In the genomic region with DNA sequence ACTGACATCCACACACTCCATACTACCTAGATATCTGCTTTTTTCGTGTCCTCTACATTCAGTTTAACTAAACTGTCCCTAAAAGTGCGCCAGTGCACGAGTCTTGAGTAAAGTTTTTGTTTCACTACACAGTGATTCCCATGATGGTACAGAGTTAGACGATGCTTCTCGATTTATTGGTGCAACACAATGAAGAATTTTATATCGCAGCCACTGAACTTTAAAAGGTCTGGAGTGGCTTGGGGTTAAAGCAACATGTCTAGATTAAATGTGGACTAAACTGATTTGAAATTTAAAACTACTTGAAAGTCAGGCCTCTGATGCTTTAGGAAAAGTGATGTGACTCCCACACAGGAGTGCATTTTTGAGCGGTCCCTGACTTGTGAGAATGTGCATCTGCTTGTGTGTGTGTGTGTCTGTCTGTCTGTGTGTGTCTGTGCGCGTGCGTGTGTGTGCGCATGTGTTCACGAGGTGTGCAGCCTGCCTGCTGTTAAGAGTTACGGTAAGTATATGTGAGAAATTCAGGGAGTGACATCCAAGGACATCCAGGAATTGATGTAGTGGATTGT, we compare ENCODE assay signal across 22 mouse cellular contexts.
DNase-seq lines count a peak whose midpoint lies in the region; ATAC-seq and TF ChIP-seq lines count a peak whose summit lies in the region.
"Had no signal": no experiment of that assay in that cellular context is flagged by ENCODE, and none has a peak within 500 bp of the region (broad histone marks: within the 10 kb centered on the region; RNA-seq: fewer than 3 reads in every experiment).

No protein-coding gene starts in this region.

- no peak for DNase-seq in kidney, postnatal 4 days
- no peak for DNase-seq in kidney, postnatal 25 days
- no peak for DNase-seq in kidney, adult 11 months
- DNase-seq in kidney, postnatal 0 days (ENCODE audit: low spot score) = peak; percentile 54
- no peak for DNase-seq in kidney, adult 9 months
- DNase-seq: adrenal gland, adult 2 months; adrenal gland, adult 8-10 months; adrenal gland, postnatal 10 days; adrenal gland, postnatal 14 days; adrenal gland, postnatal 25 days; adrenal gland, postnatal 36 days; B cell, adult 2 months; cerebellum, adult 11 months; cerebellum, adult 11-12 months had no signal

- H3K4me2 ChIP-seq in kidney, embryonic 14.5 days (replicated peaks; ENCODE audit: low read depth, low read length) = no peak overlapping the region
- H3K4me2 ChIP-seq in kidney, embryonic 15.5 days = no peak overlapping the region
- H3K4me2 ChIP-seq in kidney, embryonic 16.5 days (replicated peaks; ENCODE audit: low read depth, low read length) = no peak overlapping the region
- no peak overlapping the region for H3K4me2 ChIP-seq in kidney, postnatal 0 days (ENCODE audit: low read length)

- no peak overlapping the region for H3K27ac ChIP-seq in kidney, embryonic 14.5 days (ENCODE audit: low read depth, low read length)
- no peak overlapping the region for H3K27ac ChIP-seq in kidney, embryonic 15.5 days
- H3K27ac ChIP-seq in kidney, embryonic 16.5 days (ENCODE audit: low read length) = no peak overlapping the region
- no peak overlapping the region for H3K27ac ChIP-seq in kidney, postnatal 0 days

- peak; percentile 86; the same call in 1 of the 2 replicates for ATAC-seq in kidney, embryonic 14.5 days (ENCODE audit: low FRiP score, low TSS enrichment)
- ATAC-seq in kidney, embryonic 15.5 days (replicated peaks; ENCODE audit: low FRiP score) = peak; percentile 76
- peak; percentile 69 for ATAC-seq in kidney, embryonic 16.5 days (ENCODE audit: low FRiP score, low TSS enrichment)
- ATAC-seq in kidney, postnatal 0 days (replicated peaks; ENCODE audit: low FRiP score, low read depth) = peak; percentile 43; the same call in 1 of the 2 replicates
- ATAC-seq: activated CD4-positive, CD25-positive, alpha-beta regulatory T cell, adult 4 months; CD4-positive, CD25-positive, alpha-beta regulatory T cell, adult 4 months; Patski had no signal

- H3K9me3 ChIP-seq in kidney, embryonic 14.5 days (ENCODE audit: control insufficient read depth, low read length) = no peaks in the 10 kb centered on the region
- no peaks in the 10 kb centered on the region for H3K9me3 ChIP-seq in kidney, embryonic 15.5 days (replicated peaks)
- no peaks in the 10 kb centered on the region for H3K9me3 ChIP-seq in kidney, embryonic 16.5 days (ENCODE audit: low read length)
- H3K9me3 ChIP-seq in kidney, postnatal 0 days (replicated peaks; ENCODE audit: low read length) = no peaks in the 10 kb centered on the region
- H3K9me3 ChIP-seq: G1E had no signal

- H3K36me3 ChIP-seq in kidney, embryonic 14.5 days (ENCODE audit: control insufficient read depth, insufficient read depth, low read length) = no peaks in the 10 kb centered on the region
- H3K36me3 ChIP-seq in kidney, embryonic 15.5 days = no peaks in the 10 kb centered on the region
- no peaks in the 10 kb centered on the region for H3K36me3 ChIP-seq in kidney, embryonic 16.5 days (ENCODE audit: insufficient read depth, low read length)
- H3K36me3 ChIP-seq in kidney, postnatal 0 days (ENCODE audit: insufficient read depth, low read length) = no peaks in the 10 kb centered on the region
- H3K36me3 ChIP-seq: G1E had no signal

- no peak overlapping the region for H3K4me3 ChIP-seq in kidney, embryonic 14.5 days (ENCODE audit: low read length)
- no peak overlapping the region for H3K4me3 ChIP-seq in kidney, embryonic 15.5 days (replicated peaks)
- H3K4me3 ChIP-seq in kidney, embryonic 16.5 days (ENCODE audit: low read length) = no peak overlapping the region
- no peak overlapping the region for H3K4me3 ChIP-seq in kidney, postnatal 0 days (replicated peaks; ENCODE audit: low read depth, low read length)

- no peaks in the 10 kb centered on the region for H3K27me3 ChIP-seq in kidney, embryonic 14.5 days (ENCODE audit: control insufficient read depth, insufficient read depth, low read length)
- H3K27me3 ChIP-seq in kidney, embryonic 15.5 days = no peaks in the 10 kb centered on the region
- H3K27me3 ChIP-seq in kidney, embryonic 16.5 days (ENCODE audit: insufficient read depth, low read length) = no peaks in the 10 kb centered on the region
- no peaks in the 10 kb centered on the region for H3K27me3 ChIP-seq in kidney, postnatal 0 days (ENCODE audit: insufficient read depth, low read length)
- H3K27me3 ChIP-seq: CH12.LX had no signal

- no peak overlapping the region for H3K9ac ChIP-seq in kidney, embryonic 14.5 days (ENCODE audit: low read depth, low read length)
- no peak overlapping the region for H3K9ac ChIP-seq in kidney, embryonic 15.5 days
- H3K9ac ChIP-seq in kidney, embryonic 16.5 days (replicated peaks; ENCODE audit: low read length) = no peak overlapping the region
- H3K9ac ChIP-seq in kidney, postnatal 0 days (ENCODE audit: low read depth, low read length) = no peak overlapping the region

- no peaks in the 10 kb centered on the region for H3K4me1 ChIP-seq in kidney, embryonic 14.5 days (ENCODE audit: control insufficient read depth, insufficient read depth, low read length)
- H3K4me1 ChIP-seq in kidney, embryonic 15.5 days = no peaks in the 10 kb centered on the region
- H3K4me1 ChIP-seq in kidney, embryonic 16.5 days (ENCODE audit: insufficient read depth, low read length) = no peaks in the 10 kb centered on the region
- H3K4me1 ChIP-seq in kidney, postnatal 0 days (replicated peaks; ENCODE audit: insufficient read depth, low read length) = no peaks in the 10 kb centered on the region

- 39% methylated on average over 13 of the region's 13 CpGs for WGBS in kidney, embryonic 14.5 days
- 43% methylated on average over 13 of the region's 13 CpGs for WGBS in kidney, embryonic 15.5 days
- 46% methylated on average over 13 of the region's 13 CpGs for WGBS in kidney, embryonic 16.5 days
- WGBS in kidney, postnatal 0 days = 38% methylated on average over 13 of the region's 13 CpGs

- TF ChIP-seq CTCF in kidney, postnatal 0 days (IDR thresholded peaks at IDR 0.05; ENCODE audit: low read depth) = no peak
